Mouse (Mus musculus): Measurements from ENCODE around the gene Arntl2.

GRCm38 (mm10) chr6:146865701-146866100 lies 69.8 kb downstream of the Arntl2 start:
- no peak for TF ChIP-seq POLR2A (IDR thresholded peaks at IDR 0.05; ENCODE audit: extremely low read depth, insufficient read depth, low read length)
- no peak for TF ChIP-seq CTCF (IDR thresholded peaks at IDR 0.05; ENCODE audit: extremely low read depth, insufficient read depth, low read length)

Measured in cortical plate, adult 2 months (tissue).